In the genomic region with DNA sequence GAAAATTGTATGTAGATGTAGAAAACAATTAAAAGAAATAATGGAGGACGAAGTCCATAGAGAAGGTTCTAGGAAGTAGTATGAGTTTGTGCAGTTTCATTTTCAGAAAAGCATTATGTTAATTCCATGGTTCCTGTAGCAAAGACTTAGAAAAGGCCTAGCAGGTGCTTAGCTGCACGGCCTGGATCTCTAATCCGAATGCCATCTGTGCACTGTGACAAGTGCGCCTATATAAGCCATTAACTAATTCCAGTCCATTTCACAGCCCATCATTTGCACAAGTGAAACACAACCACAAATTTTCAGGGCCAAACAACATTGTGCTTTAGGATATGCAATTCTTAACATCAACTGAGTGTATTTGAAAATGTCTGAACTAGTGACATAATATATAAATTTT, we compare ENCODE assay signal across 14 mouse cellular contexts.
DNase-seq lines count a peak whose midpoint lies in the region; ATAC-seq lines count a peak whose summit lies in the region.
"Had no signal": no experiment of that assay in that cellular context is flagged by ENCODE, and none has a peak within 500 bp of the region (broad histone marks: within the 10 kb centered on the region; RNA-seq: fewer than 3 reads in every experiment).

No protein-coding gene starts in this region.

- DNase-seq in cerebellum, adult 9-11 months, result peak; percentile 10
- peak; percentile 4 for DNase-seq in layer of hippocampus, adult 9-11 months
- no peak for DNase-seq in layer of hippocampus, adult 8-10 months (ENCODE audit: low spot score in 2 of 2)
- DNase-seq in cerebellum, postnatal 14 days, result peak; percentile 15 to 52
- DNase-seq in retina, postnatal 7 days (ENCODE audit: low read depth, low spot score), result peak; percentile 16
- no peak for DNase-seq in B cell, adult 2 months
- DNase-seq: gastrocnemius, postnatal 14 days; heart, adult 11 months; kidney, adult 18-20 months; thymus, postnatal 25 days had no signal

- no peak for ATAC-seq in cerebellum, adult (ENCODE audit: insufficient number of reproducible peaks, low FRiP score, low TSS enrichment)
- ATAC-seq: inflammation-experienced regulatory T-cells, adult 6 months; lung, postnatal 0 days; Patski had no signal

Comparison
In these comparisons a context has a peak if more than half of its experiments do, and no peak if none do; other contexts are left out.
1. DNase-seq: peak in cerebellum, adult 9-11 months (single experiment), layer of hippocampus, adult 9-11 months (single experiment), cerebellum, postnatal 14 days (2 of 2) and retina, postnatal 7 days (single experiment); none in layer of hippocampus, adult 8-10 months (0 of 2) and B cell, adult 2 months (0 of 2).